Mouse (Mus musculus) testis, adult 2 months (tissue): ENCODE results near the gene Scn1b. TPM values are rescaled to one million over a fixed set of nuclear protein-coding genes. Genes with fewer than 3 reads are reported as not detected.

Experiments
- H3K27ac ChIP-seq: fragments of 200-500 bp; 2 replicates; pipeline ENCODE4 v1.5.1; 2012; ENCODE audit warnings: low read depth, low read length; ENCODE audit not compliant: control insufficient read depth, insufficient read depth
- H3K27me3 ChIP-seq: fragments of 200-500 bp; 2 replicates; pipeline ENCODE4 v1.6.1; 2012; ENCODE audit warnings: mild to moderate bottlenecking, low read length, moderate library complexity; ENCODE audit not compliant: control insufficient read depth, insufficient read depth
- H3K36me3 ChIP-seq: fragments of 200-500 bp; 2 replicates; pipeline ENCODE4 v1.6.1; 2012; ENCODE audit warnings: mild to moderate bottlenecking, low read length; ENCODE audit not compliant: control insufficient read depth, insufficient read depth
- H3K4me1 ChIP-seq: fragments of 200-500 bp; 2 replicates; pipeline ENCODE4 v1.6.1; 2012; ENCODE audit warnings: low read length; ENCODE audit not compliant: control insufficient read depth, insufficient read depth
- H3K4me3 ChIP-seq: fragments of 200-500 bp; 2 replicates; pipeline ENCODE4 v1.5.1; 2012; ENCODE audit warnings: low read depth, mild to moderate bottlenecking, low read length, moderate library complexity, mixed read lengths; ENCODE audit not compliant: control insufficient read depth
- CTCF ChIP-seq: fragments of 200-500 bp; IDR thresholded peaks from 2 replicates; pipeline ENCODE4 v1.5.1; 2012; ENCODE audit warnings: low read depth, mild to moderate bottlenecking, inconsistent platforms, low read length, moderate library complexity; ENCODE audit not compliant: control insufficient read depth, insufficient read depth, insufficient replicate concordance
- POLR2A ChIP-seq: fragments of 200-500 bp; IDR thresholded peaks from 2 replicates; pipeline ENCODE4 v1.6.1; 2012; ENCODE audit warnings: low read depth, mild to moderate bottlenecking, inconsistent platforms, low read length, moderate library complexity; ENCODE audit not compliant: control insufficient read depth
- polyA plus RNA-seq: library from polyadenylated mRNA; depleted of rRNA; stranded (reverse); fragments of >200 nt; gene quantifications from 2 replicates; pipeline ENCODE4 v1.2.3, GENCODE M21; 2012

Gene Scn1b
- polyA plus RNA-seq, 1 experiment, result 1.4 TPM

DNA sequence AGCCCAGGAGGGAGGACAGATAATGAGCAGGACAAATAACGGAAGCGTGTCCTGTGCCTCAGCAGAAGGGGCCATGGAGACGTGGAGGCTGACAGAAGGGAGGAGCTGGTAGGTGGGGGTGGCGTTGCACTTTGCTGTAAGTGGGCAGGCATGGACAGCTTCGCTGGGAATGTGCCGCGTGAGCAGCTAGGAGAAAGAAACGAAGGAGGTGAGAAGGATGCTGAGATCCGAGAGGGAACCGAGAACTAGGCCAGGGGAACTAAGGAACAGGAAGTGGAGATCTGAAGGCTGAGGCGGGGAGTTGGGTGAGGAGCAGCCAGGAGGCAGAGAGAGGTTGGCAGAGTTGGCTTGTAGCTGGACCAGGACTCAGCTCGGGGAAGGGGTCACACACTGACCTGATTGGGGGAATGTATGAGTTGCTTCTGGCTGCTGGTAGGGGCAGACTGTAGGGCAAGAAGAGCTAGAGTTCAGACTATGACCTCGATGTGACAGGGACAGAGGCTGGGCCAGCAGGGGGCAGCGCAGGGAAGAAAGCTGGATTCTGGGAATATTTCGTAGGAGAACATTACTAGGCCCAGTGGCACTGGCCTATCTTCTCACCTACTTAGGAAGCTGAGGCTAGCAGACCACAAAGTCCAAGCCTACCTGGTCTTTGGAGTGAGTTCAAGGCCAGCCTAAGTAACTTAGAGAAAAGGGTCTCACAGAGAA is 21.6 kb downstream of the Scn1b start:
- no peak overlapping the region for H3K4me3 ChIP-seq
- no peaks in the 10 kb centered on the region for H3K4me1 ChIP-seq
- no peaks in the 10 kb centered on the region for H3K36me3 ChIP-seq
- TF ChIP-seq CTCF, result peak; percentile 62; the same call in 1 of the 2 replicates
- no peak for TF ChIP-seq POLR2A
- no peaks in the 10 kb centered on the region for H3K27me3 ChIP-seq
- no peak overlapping the region for H3K27ac ChIP-seq

DNA sequence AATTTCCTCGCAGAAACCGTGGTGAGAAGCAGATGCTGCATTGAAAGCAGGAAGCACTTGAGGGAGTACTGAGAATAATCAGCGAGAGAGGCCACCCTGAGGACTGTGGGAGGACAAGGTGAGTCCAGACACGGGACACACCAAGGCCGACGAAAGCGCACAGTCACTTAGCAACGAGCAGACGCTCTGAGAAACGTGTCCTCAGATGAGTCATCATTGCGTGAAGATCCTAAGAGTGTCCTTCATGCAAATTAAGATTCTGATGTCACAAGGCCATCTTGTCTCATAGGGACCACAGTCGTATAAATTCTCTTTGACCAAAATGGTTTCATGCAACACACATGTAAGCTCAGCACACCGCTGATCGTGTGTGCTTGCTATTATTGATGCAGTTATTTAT is 26.0 kb downstream of the Scn1b start:
- H3K36me3 ChIP-seq, result no peaks in the 10 kb centered on the region
- TF ChIP-seq CTCF (no peak), POLR2A (no peak)

DNA sequence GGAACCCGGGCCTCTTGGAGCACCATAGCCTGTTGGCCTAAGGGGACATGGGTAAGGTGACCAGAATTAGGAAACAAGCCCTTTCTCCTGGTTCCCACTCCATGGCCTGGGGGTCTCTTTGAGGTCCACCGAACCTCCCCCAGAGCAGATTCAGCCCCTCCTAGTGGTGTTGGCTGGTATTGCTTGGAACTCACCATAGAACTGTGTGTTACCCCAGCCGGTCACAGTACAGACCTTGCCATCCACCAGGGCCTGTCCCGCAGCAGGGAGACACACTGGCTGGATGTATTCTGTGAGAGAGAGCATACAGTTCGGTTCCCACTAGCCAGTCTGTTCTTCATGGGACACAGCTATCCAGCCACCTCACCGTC is 27.2 kb downstream of the Scn1b start:
- no peak overlapping the region for H3K27ac ChIP-seq
- TF ChIP-seq POLR2A (no peak), CTCF (no peak; the same call in 1 of the 2 replicates)
- H3K4me3 ChIP-seq, result no peak overlapping the region; the same call in 1 of the 2 replicates
- no peaks in the 10 kb centered on the region; the same call in 1 of the 2 replicates for H3K4me1 ChIP-seq
- no peaks in the 10 kb centered on the region for H3K27me3 ChIP-seq
- H3K36me3 ChIP-seq, result no peaks in the 10 kb centered on the region

More for the DNA sequence above, 26.0 kb downstream of the Scn1b start:
- H3K27ac ChIP-seq, result no peak overlapping the region
- H3K4me3 ChIP-seq, result no peak overlapping the region
- no peaks in the 10 kb centered on the region for H3K27me3 ChIP-seq
- H3K4me1 ChIP-seq, result no peaks in the 10 kb centered on the region; the same call in 1 of the 2 replicates

DNA sequence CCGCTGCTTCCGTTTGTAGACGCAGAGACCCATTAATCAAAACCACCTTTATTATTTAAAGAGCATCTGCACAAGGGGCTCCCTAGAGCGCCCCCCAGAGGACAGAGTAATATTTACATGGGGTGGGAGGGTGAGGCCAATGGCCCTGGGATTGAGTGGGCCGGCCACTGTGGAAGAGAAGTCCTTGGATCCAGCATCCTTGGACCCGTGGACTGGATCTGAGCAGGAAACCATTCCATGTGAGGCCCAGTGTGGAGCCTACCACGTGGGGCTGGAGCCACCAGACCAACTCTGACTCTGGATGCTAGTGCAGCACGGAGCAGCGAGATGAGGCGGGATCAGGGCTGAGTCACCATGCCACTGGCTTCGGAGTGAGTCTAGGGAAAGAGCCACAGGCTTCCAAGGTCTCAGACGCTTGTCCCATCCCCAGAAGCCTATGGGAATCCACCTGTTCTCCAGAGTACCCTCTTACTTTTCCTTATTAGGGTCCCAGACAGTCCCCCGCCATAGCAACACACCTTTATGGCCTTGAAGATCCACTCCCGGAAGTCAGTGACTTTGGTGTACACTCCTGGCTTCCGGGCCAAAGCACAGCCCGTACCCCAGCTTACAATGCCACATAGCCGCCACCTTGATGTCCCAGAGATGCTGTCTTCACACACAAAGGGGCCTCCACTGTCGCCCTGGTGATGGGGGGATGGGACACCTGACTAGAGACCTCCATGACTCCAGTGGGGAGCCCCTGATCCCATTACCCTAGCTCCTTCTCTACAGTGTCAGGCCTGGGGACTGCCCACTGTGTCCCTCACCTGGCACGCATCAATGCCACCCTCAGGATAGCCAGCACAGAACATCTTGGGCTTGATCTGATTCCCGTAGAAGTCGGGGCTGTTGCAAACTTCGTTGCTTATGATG is 27.8 kb downstream of the Scn1b start:
- Histone ChIP-seq H3K27ac (no peak overlapping the region), H3K27me3 (no peaks in the 10 kb centered on the region), H3K4me1 (no peaks in the 10 kb centered on the region; the same call in 1 of the 2 replicates), H3K4me3 (peak overlapping the region; percentile 54), H3K36me3 (no peaks in the 10 kb centered on the region)
- peak; percentile 41; the same call in 1 of the 2 replicates for TF ChIP-seq CTCF
- TF ChIP-seq POLR2A, result no peak

DNA sequence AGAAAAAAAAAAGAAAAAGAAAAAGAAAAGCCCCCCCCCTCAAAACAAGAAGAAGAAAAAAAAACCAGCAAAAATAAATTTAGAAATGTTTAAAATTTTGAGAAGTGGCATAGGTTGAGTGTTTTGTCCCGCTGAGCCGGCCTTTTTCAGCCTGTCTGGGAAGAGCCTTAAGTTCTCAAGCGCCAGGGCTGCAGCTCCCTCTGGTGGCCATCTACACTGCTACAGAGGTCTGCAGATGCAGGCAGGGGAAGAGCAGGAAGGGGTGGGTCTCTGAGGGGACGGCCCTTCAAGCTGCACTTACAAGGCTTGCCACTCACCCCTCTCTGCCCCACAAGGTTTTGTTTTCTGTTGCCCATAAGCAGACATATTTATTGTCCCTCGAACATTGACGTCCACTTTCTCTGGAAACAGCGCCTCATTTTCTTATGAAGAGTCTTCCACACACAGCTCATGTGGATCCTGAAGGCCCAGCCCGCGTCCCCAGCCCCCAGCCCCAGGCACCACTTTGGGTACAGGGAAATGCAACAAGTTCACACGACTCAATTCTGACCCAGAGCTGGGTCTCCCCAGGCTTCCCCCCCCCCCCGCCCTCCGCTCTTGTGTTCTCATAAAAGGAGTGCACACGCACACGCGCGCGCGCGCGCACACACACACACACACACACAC is 29.1 kb downstream of the Scn1b start:
- TF ChIP-seq CTCF (peak; percentile 84), POLR2A (no peak)
- Histone ChIP-seq H3K27me3 (no peaks in the 10 kb centered on the region), H3K27ac (no peak overlapping the region), H3K4me3 (peak overlapping the region; percentile 73), H3K36me3 (no peaks in the 10 kb centered on the region), H3K4me1 (no peaks in the 10 kb centered on the region; the same call in 1 of the 2 replicates)

DNA sequence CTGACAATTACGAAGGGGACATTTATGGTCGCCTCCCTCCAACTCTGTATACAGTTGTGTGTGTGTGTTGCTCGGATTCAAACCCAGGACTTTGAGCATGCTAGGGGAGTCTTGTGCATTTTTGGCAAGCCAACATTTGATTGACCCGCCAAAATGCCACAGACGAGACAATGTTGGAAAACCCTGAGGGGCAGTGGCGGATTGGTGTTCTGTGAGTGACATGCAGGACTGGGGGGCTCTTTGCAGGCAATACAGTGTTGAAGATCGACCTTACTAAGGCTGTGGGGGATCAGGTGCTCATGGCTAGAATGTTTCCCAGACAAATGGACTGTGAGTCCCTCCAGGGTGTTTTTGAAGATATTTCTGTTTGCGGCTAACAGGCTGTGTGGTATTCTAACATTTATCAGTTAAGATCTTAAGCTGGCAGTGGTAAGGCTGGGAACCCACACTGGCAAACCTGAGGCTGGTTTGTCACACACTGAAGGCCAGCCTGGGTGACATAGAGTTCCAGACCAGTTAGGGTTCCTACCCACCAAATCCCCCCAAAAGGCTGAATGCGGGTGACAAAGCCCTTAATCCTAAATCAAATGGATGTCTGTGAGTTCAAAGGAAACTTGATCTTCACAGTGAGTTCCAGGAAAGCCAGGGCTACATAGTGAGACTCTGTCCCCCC is 29.8 kb downstream of the Scn1b start:
- Histone ChIP-seq H3K27me3 (no peaks in the 10 kb centered on the region), H3K27ac (no peak overlapping the region), H3K4me1 (no peaks in the 10 kb centered on the region; the same call in 1 of the 2 replicates), H3K36me3 (no peaks in the 10 kb centered on the region), H3K4me3 (peak overlapping the region; percentile 4)
- TF ChIP-seq POLR2A, result no peak
- TF ChIP-seq CTCF, result no peak
